Mouse (Mus musculus) inflammation-experienced regulatory T-cells, adult 16 weeks (primary cell): ENCODE data around the gene Artn. TPM values are rescaled to one million over a fixed set of nuclear protein-coding genes. Genes with fewer than 3 reads are reported as not detected.

ENCODE experiments used
- polyA plus RNA-seq: library from polyadenylated mRNA; unstranded; fragments of 100-300 nt; shearing (Covaris generic); gene quantifications from one replicate; pipeline ENCODE4 v1.2.1, GENCODE M21; 2017

Gene Artn
- polyA plus RNA-seq = not detected

GRCm38 (mm10) chr4:117929391-117929881 is at the start of gene Artn:
Gene Artn (minus strand): TSS chr4:117929763.

GRCm38 (mm10) chr4:117914591-117915442 is 14.7 kb downstream of the Artn start, which contains the start of gene Ipo13:
Gene Ipo13 (minus strand): TSS chr4:117914999.

GRCm38 (mm10) chr4:117891738-117892161 is 37.8 kb downstream of the Artn start, which contains the start of gene Dph2:
Gene Dph2 (minus strand): TSS chr4:117892032.

GRCm38 (mm10) chr4:117887133-117887532 is 42.4 kb downstream of the Artn start, which contains the start of gene Atp6v0b:
Gene Atp6v0b (minus strand): TSS chr4:117887333.

GRCm38 (mm10) chr4:117882701-117883691 is 46.6 kb downstream of the Artn start, which contains the start of gene B4galt2:
Gene B4galt2 (minus strand): TSS chr4:117883487.

Other genes with a start within 250 kb of the Artn start
- 52.7 TPM for gene Dmap1, start 247.5 kb downstream of the Artn start, polyA plus RNA-seq
- not detected for gene Gm12845, start 205.4 kb downstream of the Artn start, polyA plus RNA-seq
- gene Klf17, start 164.1 kb downstream of the Artn start, polyA plus RNA-seq = not detected
- 0.77 TPM for gene Slc6a9, start 95.3 kb downstream of the Artn start, polyA plus RNA-seq
- gene Ccdc24, start 57.2 kb downstream of the Artn start, polyA plus RNA-seq = not detected
- not detected for gene B4galt2, start 46.3 kb downstream of the Artn start, polyA plus RNA-seq
- 142 TPM for gene Atp6v0b, start 42.4 kb downstream of the Artn start, polyA plus RNA-seq
- 45.5 TPM for gene Dph2, start 37.7 kb downstream of the Artn start, polyA plus RNA-seq
- gene Ipo13, start 14.8 kb downstream of the Artn start, polyA plus RNA-seq = 39.5 TPM
- gene St3gal3, start 205.2 kb upstream of the Artn start, polyA plus RNA-seq = 1.5 TPM